Mouse (Mus musculus) embryonic fibroblast, embryonic 13.5 days (primary cell): ENCODE measurements around the gene Chp2. TPM values are rescaled to one million over a fixed set of nuclear protein-coding genes. Genes with fewer than 3 reads are reported as not detected.
A peak's percentile ranks its signal among the peaks of the same experiment; 100 is the strongest.
"Not testable (repeated sequence)": the region's sequence is repeated elsewhere in the genome, so short reads cannot be mapped to it uniquely, and the experiment has no call there.

ENCODE experiments used
- H3K27ac ChIP-seq: 2 replicates; pipeline ENCODE4 v1.5.1; 2012; ENCODE audit warnings: low read length, control low read depth, inconsistent platforms; ENCODE audit not compliant: insufficient read depth
- H3K4me1 ChIP-seq: 2 replicates; pipeline ENCODE4 v1.6.1; 2011; ENCODE audit warnings: low read length; ENCODE audit not compliant: control insufficient read depth, insufficient read depth
- H3K4me3 ChIP-seq: 2 replicates; pipeline ENCODE4 v1.5.1; 2011; ENCODE audit warnings: mild to moderate bottlenecking, control low read depth, low read length; ENCODE audit not compliant: insufficient read depth
- CTCF ChIP-seq: IDR thresholded peaks from 2 replicates; pipeline ENCODE4 v1.5.1; 2011; ENCODE audit warnings: mild to moderate bottlenecking, control low read depth, low read length, moderate library complexity, borderline replicate concordance; ENCODE audit not compliant: insufficient read depth
- POLR2A ChIP-seq: IDR thresholded peaks from 2 replicates; pipeline ENCODE4 v1.6.1; 2011; ENCODE audit warnings: low read depth, mild to moderate bottlenecking, control low read depth, low read length, moderate library complexity
- polyA plus RNA-seq: library from polyadenylated mRNA; stranded (reverse); fragments of >200 nt; gene quantifications from 2 replicates; pipeline ENCODE4 v1.2.4, GENCODE M21; 2011; ENCODE audit warnings: low read depth; ENCODE audit not compliant: missing spikeins, insufficient read length

The Chp2 gene
- polyA plus RNA-seq, 1 experiment, result not detected

DNA sequence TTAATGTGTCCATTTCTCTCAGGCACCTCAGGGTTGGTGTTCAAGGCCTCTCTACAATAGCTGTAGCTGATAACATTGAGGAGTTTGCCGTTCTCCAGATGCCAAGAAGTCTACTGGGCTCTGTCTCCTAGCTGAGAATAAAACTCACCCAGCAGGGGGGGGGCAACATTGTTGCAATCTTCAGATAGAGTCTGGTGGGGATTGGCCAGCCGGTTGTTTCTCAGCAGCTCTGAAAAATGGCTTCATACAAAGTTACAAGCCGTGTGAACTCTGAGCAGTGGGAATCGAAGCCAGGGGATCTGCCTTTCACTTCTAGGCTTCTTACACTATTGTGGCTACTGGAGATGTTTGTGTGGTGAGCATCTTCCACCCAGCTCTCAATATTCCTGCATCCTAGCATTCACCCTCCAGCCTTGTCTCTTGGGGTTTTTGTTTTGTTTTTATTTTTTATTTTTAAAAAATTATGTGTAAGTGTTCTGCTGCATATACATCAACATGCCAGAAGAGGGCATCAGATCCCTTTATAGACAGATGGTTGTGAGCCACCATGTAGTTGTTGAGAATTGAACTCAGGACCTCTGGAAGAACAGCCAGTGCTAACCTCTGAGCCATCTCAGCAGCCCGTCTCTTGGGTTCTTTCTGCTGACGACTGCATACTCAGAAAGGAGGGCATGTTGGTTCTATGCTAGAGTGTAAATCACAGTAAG is 21.3 kb downstream of the Chp2 start:
- no peak overlapping the region for H3K27ac ChIP-seq
- TF ChIP-seq POLR2A (no peak), CTCF (no peak)

DNA sequence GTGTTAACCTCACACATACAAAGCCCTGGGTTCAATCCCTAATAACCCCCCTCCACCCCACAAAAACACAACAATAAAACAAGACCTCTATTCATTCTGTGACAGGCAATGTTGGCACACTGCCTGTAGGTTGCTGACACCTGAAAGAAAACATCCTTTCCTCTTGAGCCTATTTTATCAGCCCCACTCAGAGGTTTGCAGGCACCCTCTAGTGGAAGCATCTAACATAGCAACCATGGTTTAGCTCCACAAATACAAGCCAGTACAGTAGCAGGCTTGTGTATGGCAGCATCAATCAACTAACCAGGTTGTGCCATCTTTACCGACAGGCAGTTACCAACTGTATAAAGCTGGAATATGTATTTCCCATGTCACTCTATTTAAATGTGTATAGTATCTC is 23.0 kb downstream of the Chp2 start:
- Histone ChIP-seq H3K4me3 (no peak overlapping the region), H3K27ac (no peak overlapping the region), H3K4me1 (no peaks in the 10 kb centered on the region)
- TF ChIP-seq POLR2A, result no peak

More for the DNA sequence above, 21.3 kb downstream of the Chp2 start:
- no peaks in the 10 kb centered on the region for H3K4me1 ChIP-seq
- no peak overlapping the region for H3K4me3 ChIP-seq

DNA sequence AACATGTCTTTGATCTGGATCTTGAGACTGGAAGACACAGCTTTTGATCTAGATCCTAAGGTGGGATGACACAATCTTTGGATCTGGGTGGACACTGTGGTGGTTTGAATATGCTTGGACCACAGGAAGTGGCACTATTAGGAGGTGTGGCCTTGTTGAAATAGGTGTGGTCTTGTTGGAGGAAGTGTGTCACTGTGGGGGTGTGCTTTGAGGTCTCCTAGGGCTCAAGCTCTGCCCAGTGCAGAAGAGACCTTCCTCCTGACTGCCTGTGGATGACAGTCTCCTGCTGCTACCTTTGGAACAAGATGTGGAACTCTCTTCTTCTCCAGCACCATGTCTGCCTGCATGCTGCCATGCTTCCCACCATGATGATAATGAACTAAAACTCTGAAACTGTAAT is 23.4 kb downstream of the Chp2 start:
- not testable (repeated sequence) for H3K4me3 ChIP-seq, H3K27ac ChIP-seq, H3K4me1 ChIP-seq

DNA sequence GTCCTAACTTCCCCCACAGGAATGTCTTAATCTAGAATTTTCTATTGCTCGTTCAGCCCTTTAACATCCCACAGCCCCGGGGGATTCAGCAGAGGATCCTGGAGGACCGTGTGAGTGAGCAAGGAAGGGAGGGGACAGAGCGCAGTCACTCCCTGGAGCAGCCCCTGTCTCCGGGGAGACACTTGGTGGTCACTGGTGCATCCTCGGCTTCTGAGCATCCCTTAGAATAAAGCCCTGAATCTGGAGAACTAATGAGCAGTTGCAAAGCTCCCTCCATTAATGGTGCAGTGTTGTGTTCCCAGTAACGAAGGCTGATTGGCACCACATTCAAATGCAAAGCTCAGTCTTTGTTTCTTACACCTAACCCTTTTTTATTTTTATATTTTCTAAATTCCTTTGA is 24.9 kb downstream of the Chp2 start:
- Histone ChIP-seq H3K27ac (no peak overlapping the region), H3K4me3 (no peak overlapping the region), H3K4me1 (no peaks in the 10 kb centered on the region)
- TF ChIP-seq POLR2A (no peak), CTCF (no peak)

DNA sequence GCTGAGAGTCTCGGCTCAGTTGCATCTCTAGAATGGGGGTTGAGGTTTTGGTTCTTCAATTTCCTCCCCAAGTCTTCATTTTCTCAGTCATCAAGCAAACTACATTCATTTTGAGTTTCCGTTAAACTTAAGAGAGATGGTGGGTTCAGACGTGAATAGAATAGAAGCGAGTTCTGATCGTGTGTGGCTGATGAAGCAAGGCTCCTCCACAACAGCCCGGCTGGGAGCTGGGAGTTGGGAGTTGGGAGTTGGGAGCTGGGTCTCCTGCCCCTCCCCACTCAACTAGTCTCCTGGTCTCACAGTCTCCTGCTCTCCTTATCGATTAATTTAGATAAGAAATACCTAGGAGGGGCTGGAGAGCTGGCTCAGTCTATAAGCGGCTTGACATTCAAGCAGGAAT is 25.3 kb downstream of the Chp2 start:
- Histone ChIP-seq H3K27ac (no peak overlapping the region), H3K4me3 (no peak overlapping the region), H3K4me1 (no peaks in the 10 kb centered on the region)
- TF ChIP-seq CTCF (no peak), POLR2A (no peak)

DNA sequence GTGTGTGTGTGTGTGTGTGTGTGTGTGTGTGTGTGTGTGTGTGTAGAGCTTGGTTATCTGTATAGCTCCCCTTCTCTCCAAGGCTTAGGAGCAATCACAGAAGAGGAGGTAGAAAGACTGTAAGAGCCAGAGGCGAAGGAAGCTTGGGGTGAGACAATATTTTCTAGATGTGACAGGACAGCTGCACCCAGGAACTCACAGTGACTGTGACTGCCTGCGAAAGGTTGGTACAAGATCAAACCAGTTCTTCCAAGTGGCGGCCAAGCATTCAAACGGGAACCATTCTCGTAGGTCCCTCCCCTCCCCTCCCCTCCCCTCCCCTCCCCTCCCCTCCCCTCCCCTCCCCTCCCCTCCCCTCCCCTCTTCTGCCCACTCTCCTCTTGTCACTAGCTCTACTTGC is 26.7 kb downstream of the Chp2 start:
- no peaks in the 10 kb centered on the region for H3K4me1 ChIP-seq
- TF ChIP-seq POLR2A, result no peak
- no peak overlapping the region for H3K4me3 ChIP-seq
- no peak overlapping the region for H3K27ac ChIP-seq

DNA sequence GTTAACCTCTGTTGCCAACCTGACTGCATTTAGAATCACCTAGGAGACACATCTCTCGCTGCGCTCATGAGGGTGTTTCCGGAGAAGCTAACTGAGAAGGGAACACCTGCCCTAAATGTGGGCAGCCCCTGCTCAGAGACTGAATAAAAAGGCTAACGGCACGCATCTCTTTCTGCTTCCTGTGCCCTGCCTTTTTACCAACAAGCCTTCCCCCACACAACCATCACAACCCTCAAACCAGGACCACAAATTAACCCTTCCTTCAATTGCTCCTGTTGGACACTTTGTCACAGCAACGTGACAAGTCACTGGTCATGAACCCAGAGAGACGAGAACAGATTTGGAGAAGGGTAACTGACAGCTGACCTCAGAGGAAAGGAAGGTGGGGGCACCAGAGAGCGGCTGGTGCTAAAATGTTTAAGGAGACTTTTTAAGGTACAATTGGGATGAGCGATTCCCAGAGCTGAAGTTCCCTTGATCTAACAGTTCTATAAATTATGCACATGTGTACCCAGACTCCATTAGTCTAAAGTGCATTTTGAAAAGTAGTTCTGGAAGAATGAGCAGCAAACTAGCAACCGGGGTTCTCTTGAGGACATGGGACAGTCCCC is 28.1 kb downstream of the Chp2 start:
- Histone ChIP-seq H3K4me3 (no peak overlapping the region), H3K4me1 (no peaks in the 10 kb centered on the region), H3K27ac (no peak overlapping the region)
- TF ChIP-seq CTCF (no peak), POLR2A (no peak)

DNA sequence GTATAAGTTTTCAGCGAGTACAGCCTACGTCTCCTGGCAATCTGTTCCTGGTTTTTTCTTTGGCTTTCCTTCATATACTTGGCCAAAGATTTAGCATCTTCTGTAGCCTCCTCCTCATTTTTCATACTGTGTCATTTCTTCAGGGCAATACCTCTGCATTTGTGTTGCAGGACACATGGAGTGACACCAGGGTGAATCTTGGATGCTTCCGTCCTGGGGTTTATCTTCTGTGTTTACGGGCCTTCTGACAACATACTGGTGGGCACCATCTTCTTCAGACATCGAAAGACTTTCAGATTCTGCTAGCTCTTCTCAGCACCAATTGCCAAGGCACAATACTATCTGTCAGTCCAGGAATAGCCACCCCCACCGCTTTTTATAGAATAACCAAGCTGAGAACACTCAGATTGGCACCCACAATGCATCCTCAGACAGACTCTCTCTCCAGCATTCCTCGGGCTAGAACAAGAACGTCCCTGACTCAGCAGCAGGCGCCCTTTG is 30.1 kb downstream of the Chp2 start:
- TF ChIP-seq POLR2A, result no peak
- TF ChIP-seq CTCF, result no peak
- Histone ChIP-seq H3K4me1 (no peaks in the 10 kb centered on the region), H3K4me3 (no peak overlapping the region), H3K27ac (no peak overlapping the region)

DNA sequence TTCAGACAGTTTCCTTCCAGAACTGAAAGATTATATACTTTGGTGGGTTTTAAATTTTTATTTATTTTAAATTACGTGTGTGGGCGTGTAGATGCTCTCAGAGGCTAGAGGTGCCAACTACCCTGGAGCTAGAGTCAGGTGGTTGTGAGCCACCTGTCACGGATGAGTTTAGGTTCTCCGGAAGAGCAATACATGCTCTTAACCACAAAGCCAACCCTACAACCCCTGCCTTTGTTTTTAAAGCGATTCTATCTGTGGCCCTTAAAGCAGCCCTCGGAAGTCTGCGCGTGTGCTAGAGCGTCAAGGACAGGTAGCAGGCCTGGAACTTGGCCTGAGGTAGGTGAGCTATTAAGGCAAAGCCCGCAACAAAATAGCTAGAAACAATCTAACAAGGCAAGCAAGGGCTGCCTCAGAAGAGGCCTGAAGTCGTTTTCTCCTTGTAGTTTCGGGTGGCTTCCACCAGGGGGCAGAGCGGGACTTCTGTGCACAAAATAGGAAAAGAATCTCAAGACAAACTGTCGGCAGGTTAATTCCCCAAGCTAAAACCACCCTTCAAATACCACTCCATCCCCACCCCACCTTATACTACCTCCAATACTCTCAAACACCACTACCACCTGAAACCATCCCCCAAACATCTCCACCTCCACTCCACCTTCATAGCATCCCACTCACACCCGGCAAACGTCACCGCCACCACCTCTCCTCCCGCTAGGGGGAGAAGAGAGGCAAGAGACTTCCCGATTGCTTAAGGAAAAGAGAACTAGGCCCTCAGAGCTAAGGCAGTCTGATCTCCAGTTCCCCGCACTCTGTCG is 32.1 kb downstream of the Chp2 start:
- no peaks in the 10 kb centered on the region for H3K4me1 ChIP-seq
- peak; percentile 56 for TF ChIP-seq CTCF
- TF ChIP-seq POLR2A, result no peak

DNA sequence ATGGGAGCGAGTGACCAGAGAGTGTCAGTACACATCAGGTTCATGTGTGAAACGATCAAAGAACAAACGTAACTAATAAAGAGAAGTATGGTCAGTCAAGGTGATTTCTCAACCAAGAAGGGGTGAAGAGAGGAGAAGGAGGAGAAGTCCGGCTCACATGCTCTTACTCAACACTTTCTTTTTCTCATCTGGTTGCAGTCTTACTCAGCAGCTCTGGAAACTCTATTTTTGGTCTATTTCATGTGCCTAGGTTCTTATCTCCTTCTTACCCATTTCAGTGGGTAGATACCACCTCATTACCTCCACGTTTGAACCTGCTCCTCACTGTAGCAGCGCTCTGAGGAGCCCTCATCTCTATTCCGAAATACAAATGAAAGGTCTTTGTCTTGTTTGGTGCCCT is 37.4 kb downstream of the Chp2 start:
- TF ChIP-seq POLR2A, result no peak
- no peak for TF ChIP-seq CTCF
- Histone ChIP-seq H3K27ac (no peak overlapping the region), H3K4me1 (no peaks in the 10 kb centered on the region), H3K4me3 (no peak overlapping the region)

More for the DNA sequence above, 32.1 kb downstream of the Chp2 start:
- Histone ChIP-seq H3K4me3 (no peak overlapping the region), H3K27ac (no peak overlapping the region)
